Comparison of ENCODE assay signal across 27 mouse cellular contexts in genomic region chr6:139514938-139515510, GRCm38 (mm10). TPM values are rescaled to one million over a fixed set of nuclear protein-coding genes. Genes with fewer than 3 reads are reported as not detected.
A peak's percentile ranks its signal among the peaks of the same experiment; 100 is the strongest.
DNase-seq lines count a peak whose midpoint lies in the region; ATAC-seq and TF ChIP-seq lines count a peak whose summit lies in the region.
"Had no signal": no experiment of that assay in that cellular context is flagged by ENCODE, and none has a peak within 500 bp of the region (broad histone marks: within the 10 kb centered on the region; RNA-seq: fewer than 3 reads in every experiment).

No protein-coding gene starts in this region.

- H3K4me3 ChIP-seq in hindbrain, postnatal 0 days (ENCODE audit: low read length), result no peak overlapping the region
- H3K4me3 ChIP-seq in hindbrain, embryonic 14.5 days (replicated peaks; ENCODE audit: low read length), result no peak overlapping the region
- H3K4me3 ChIP-seq: heart, adult 2 months; hindbrain, embryonic 12.5 days; limb, embryonic 12.5 days; liver, embryonic 12.5 days; midbrain, embryonic 12.5 days had no signal

- H3K9ac ChIP-seq in hindbrain, postnatal 0 days (replicated peaks; ENCODE audit: low read length), result no peak overlapping the region
- H3K9ac ChIP-seq in hindbrain, embryonic 14.5 days, result no peak overlapping the region
- H3K9ac ChIP-seq: forebrain, postnatal 0 days; hindbrain, embryonic 12.5 days; limb, embryonic 12.5 days; liver, embryonic 12.5 days; midbrain, embryonic 12.5 days had no signal

- 74% methylated on average over 3 of the region's 3 CpGs for WGBS in hindbrain, postnatal 0 days
- 85% methylated on average over 3 of the region's 3 CpGs for WGBS in hindbrain, embryonic 14.5 days

- no peaks in the 10 kb centered on the region for H3K27me3 ChIP-seq in hindbrain, postnatal 0 days (ENCODE audit: insufficient read depth, low read length)
- H3K27me3 ChIP-seq in hindbrain, embryonic 14.5 days (ENCODE audit: control insufficient read depth, insufficient read depth, low read length), result no peaks in the 10 kb centered on the region
- H3K27me3 ChIP-seq: hindbrain, embryonic 12.5 days; limb, embryonic 12.5 days; liver, embryonic 12.5 days; midbrain, embryonic 12.5 days had no signal

- H3K4me2 ChIP-seq in hindbrain, postnatal 0 days (ENCODE audit: low read depth, low read length), result no peak overlapping the region
- no peak overlapping the region for H3K4me2 ChIP-seq in hindbrain, embryonic 14.5 days (replicated peaks)
- H3K4me2 ChIP-seq: hindbrain, embryonic 12.5 days; limb, embryonic 12.5 days; liver, embryonic 12.5 days; midbrain, embryonic 12.5 days had no signal

- H3K9me3 ChIP-seq in hindbrain, postnatal 0 days (ENCODE audit: low read length), result no peaks in the 10 kb centered on the region
- H3K9me3 ChIP-seq in hindbrain, embryonic 14.5 days (ENCODE audit: control insufficient read depth, low read length), result no peaks in the 10 kb centered on the region
- H3K9me3 ChIP-seq: hindbrain, embryonic 12.5 days; liver, embryonic 12.5 days; midbrain, embryonic 12.5 days had no signal

- TF ChIP-seq CTCF in hindbrain, postnatal 0 days (IDR thresholded peaks at IDR 0.05; ENCODE audit: low read depth), result no peak

- no peaks in the 10 kb centered on the region for H3K4me1 ChIP-seq in hindbrain, postnatal 0 days (ENCODE audit: insufficient read depth, low read length)
- H3K4me1 ChIP-seq in hindbrain, embryonic 14.5 days (replicated peaks; ENCODE audit: control insufficient read depth, insufficient read depth, low read length), result no peaks in the 10 kb centered on the region
- H3K4me1 ChIP-seq: hindbrain, embryonic 12.5 days; limb, embryonic 12.5 days; liver, embryonic 12.5 days; midbrain, embryonic 12.5 days had no signal

- DNase-seq in hindbrain, postnatal 0 days (ENCODE audit: low spot score), result peak; percentile 21
- DNase-seq in hindbrain, embryonic 14.5 days (ENCODE audit: low spot score), result no peak
- DNase-seq in cerebellum, adult 11 months, result peak; percentile 29
- peak; percentile 64 for DNase-seq in cerebellum, adult 9-11 months
- DNase-seq in retina, postnatal 1 day, result peak; percentile 69
- no peak for DNase-seq in right cerebral cortex, postnatal 4 days
- no peak for DNase-seq in testis, postnatal 10 days (ENCODE audit: low spot score)
- no peak for DNase-seq in thymus, postnatal 10 days (ENCODE audit: low spot score in 2 of 2)
- DNase-seq: adrenal gland, postnatal 14 days; forebrain, postnatal 0 days; gastrocnemius, postnatal 36 days; heart, adult 2 months; kidney, adult 18-20 months; lung, adult 18-20 months; lung, postnatal 14 days; thymus, adult 2 months had no signal

- no peaks in the 10 kb centered on the region for H3K36me3 ChIP-seq in hindbrain, postnatal 0 days (ENCODE audit: insufficient read depth, low read length)
- H3K36me3 ChIP-seq in hindbrain, embryonic 14.5 days (replicated peaks; ENCODE audit: control insufficient read depth, insufficient read depth), result no peaks in the 10 kb centered on the region
- H3K36me3 ChIP-seq: hindbrain, embryonic 12.5 days; limb, embryonic 12.5 days; liver, embryonic 12.5 days; midbrain, embryonic 12.5 days had no signal

- ATAC-seq in hindbrain, postnatal 0 days, result peak; percentile 59; the same call in 1 of the 2 replicates
- no peak for ATAC-seq in hindbrain, embryonic 14.5 days (ENCODE audit: low FRiP score)
- ATAC-seq: forebrain, postnatal 0 days; inflammation-experienced regulatory T-cells, adult 6 months; liver, embryonic 12.5 days had no signal

- H3K27ac ChIP-seq in hindbrain, postnatal 0 days, result no peak overlapping the region
- no peak overlapping the region for H3K27ac ChIP-seq in hindbrain, embryonic 14.5 days
- H3K27ac ChIP-seq: heart, adult 2 months; hindbrain, embryonic 12.5 days; limb, embryonic 12.5 days; liver, embryonic 12.5 days; midbrain, embryonic 12.5 days had no signal

RNA-seq across cellular contexts. Expression of gene Rergl, which starts 13.2 kb away (rescaled TPM):
- total RNA-seq in hindbrain, postnatal 0 days (2014; rRNA removed), result not detected in 2 replicates
- polyA plus RNA-seq in hindbrain, postnatal 0 days (2015; fragmentation: Nextera tagmentation; extraction: Ambion mirVana), result not detected in 2 replicates
- not detected in 2 replicates for polyA plus RNA-seq in hindbrain, embryonic 14.5 days (2014; fragmentation: Nextera tagmentation; extraction: Ambion mirVana)
- total RNA-seq: forebrain, postnatal 0 days; layer of hippocampus, postnatal 14 days; megakaryocyte progenitor cell, adult 5-6 weeks had no signal
- polyA plus RNA-seq: forebrain, embryonic 11.5 days; forebrain, postnatal 0 days; heart, adult 2 months; heart, embryonic 14.5 days; hindbrain, embryonic 12.5 days; inflammation-experienced regulatory T-cells, adult 6 months; large intestine, adult 2 months; limb, embryonic 12.5 days; liver, embryonic 12.5 days; midbrain, embryonic 12.5 days; neural tube, embryonic 11.5 days; thymus, adult 2 months had no signal

Comparison
In these comparisons a context has a peak if more than half of its experiments do, and no peak if none do; other contexts are left out.
1. DNase-seq: peak in hindbrain, postnatal 0 days (single experiment), cerebellum, adult 11 months (single experiment), cerebellum, adult 9-11 months (single experiment) and retina, postnatal 1 day (single experiment); none in hindbrain, embryonic 14.5 days (single experiment), right cerebral cortex, postnatal 4 days (single experiment), testis, postnatal 10 days (single experiment) and thymus, postnatal 10 days (0 of 2).